Mouse (Mus musculus): Measurements from ENCODE around the gene Zbtb40. TPM values are rescaled to one million over a fixed set of nuclear protein-coding genes. Genes with fewer than 3 reads are reported as not detected.

The Zbtb40 gene
- polyA plus RNA-seq, 1 experiment from 2014 or later: 5.1 TPM

- DNase-seq (ENCODE audit: low spot score) (no peak), ATAC-seq (ENCODE audit: insufficient number of reproducible peaks, low FRiP score, low TSS enrichment, low read depth) (no peak)
- Histone ChIP-seq H3K9me3 (ENCODE audit: control insufficient read depth, low read length) (no peaks in the 10 kb centered on the region), H3K36me3 (ENCODE audit: control insufficient read depth, insufficient read depth, low read length) (no peaks in the 10 kb centered on the region), H3K9ac (ENCODE audit: low read length) (no peak overlapping the region), H3K27ac (replicated peaks; ENCODE audit: low read depth, low read length) (no peak overlapping the region), H3K27me3 (ENCODE audit: control insufficient read depth, insufficient read depth, low read length) (peaks cover 46% of the 10 kb centered on the region), H3K4me3 (ENCODE audit: low read depth, low read length) (no peak overlapping the region), H3K4me1 (ENCODE audit: control insufficient read depth, insufficient read depth, low read length) (peaks cover 11% of the 10 kb centered on the region), H3K4me2 (ENCODE audit: low read depth, severe bottlenecking) (no peak overlapping the region)
- 72% methylated on average over 6 of the region's 6 CpGs for WGBS
These were observed 94.0 kb downstream of the Zbtb40 start for GRCm38 (mm10) chr4:136954562-136954961.

- peaks cover 4% of the 10 kb centered on the region; the same call in 1 of the 2 replicates for H3K27me3 ChIP-seq (ENCODE audit: control insufficient read depth, insufficient read depth, low read length)
These were observed 99.2 kb downstream of the Zbtb40 start for GRCm38 (mm10) chr4:136949266-136949989.

GRCm38 (mm10) chr4:136945397-136945796 is 103.2 kb downstream of the Zbtb40 start:
- Histone ChIP-seq H3K4me2 (ENCODE audit: low read depth, severe bottlenecking) (no peak overlapping the region), H3K36me3 (ENCODE audit: control insufficient read depth, insufficient read depth, low read length) (no peaks in the 10 kb centered on the region), H3K27me3 (ENCODE audit: control insufficient read depth, insufficient read depth, low read length) (no peaks in the 10 kb centered on the region), H3K4me3 (ENCODE audit: low read depth, low read length) (no peak overlapping the region), H3K9me3 (ENCODE audit: control insufficient read depth, low read length) (no peaks in the 10 kb centered on the region), H3K4me1 (ENCODE audit: control insufficient read depth, insufficient read depth, low read length) (peaks cover 20% of the 10 kb centered on the region), H3K9ac (ENCODE audit: low read length) (no peak overlapping the region), H3K27ac (replicated peaks; ENCODE audit: low read depth, low read length) (no peak overlapping the region)
- no peak for ATAC-seq (ENCODE audit: insufficient number of reproducible peaks, low FRiP score, low TSS enrichment, low read depth)
- no peak for DNase-seq (ENCODE audit: low spot score)
- WGBS: 59% methylated on average over 17 of the region's 17 CpGs

More at GRCm38 (mm10) chr4:136949266-136949989, 99.2 kb downstream of the Zbtb40 start:
- Histone ChIP-seq H3K4me2 (ENCODE audit: low read depth, severe bottlenecking) (no peak overlapping the region), H3K4me1 (ENCODE audit: control insufficient read depth, insufficient read depth, low read length) (peaks cover 12% of the 10 kb centered on the region; the same call in 1 of the 2 replicates), H3K9ac (ENCODE audit: low read length) (no peak overlapping the region), H3K27ac (replicated peaks; ENCODE audit: low read depth, low read length) (peak overlapping the region; percentile 36), H3K36me3 (ENCODE audit: control insufficient read depth, insufficient read depth, low read length) (no peaks in the 10 kb centered on the region), H3K4me3 (ENCODE audit: low read depth, low read length) (no peak overlapping the region), H3K9me3 (ENCODE audit: control insufficient read depth, low read length) (no peaks in the 10 kb centered on the region)
- 0 out of 2 replicates have a peak, but pooled peaks have one; percentile 20 for ATAC-seq (ENCODE audit: insufficient number of reproducible peaks, low FRiP score, low TSS enrichment, low read depth)
- 18% methylated on average over 10 of the region's 10 CpGs for WGBS
- peak; percentile 54 for DNase-seq (ENCODE audit: low spot score)

GRCm38 (mm10) chr4:136944558-136945350 is 103.8 kb downstream of the Zbtb40 start:
- Histone ChIP-seq H3K27me3 (ENCODE audit: control insufficient read depth, insufficient read depth, low read length) (no peaks in the 10 kb centered on the region), H3K9ac (ENCODE audit: low read length) (no peak overlapping the region), H3K4me2 (ENCODE audit: low read depth, severe bottlenecking) (no peak overlapping the region), H3K4me1 (ENCODE audit: control insufficient read depth, insufficient read depth, low read length) (peaks cover 16% of the 10 kb centered on the region), H3K36me3 (ENCODE audit: control insufficient read depth, insufficient read depth, low read length) (no peaks in the 10 kb centered on the region), H3K4me3 (ENCODE audit: low read depth, low read length) (no peak overlapping the region), H3K9me3 (ENCODE audit: control insufficient read depth, low read length) (no peaks in the 10 kb centered on the region), H3K27ac (replicated peaks; ENCODE audit: low read depth, low read length) (no peak overlapping the region)
- WGBS: 79% methylated on average over 11 of the region's 11 CpGs
- DNase-seq (ENCODE audit: low spot score): no peak
- ATAC-seq (ENCODE audit: insufficient number of reproducible peaks, low FRiP score, low TSS enrichment, low read depth): no peak

- 15% methylated on average over 13 of the region's 13 CpGs for whole genome bisulfite sequencing
- Histone ChIP-seq H3K27ac (replicated peaks; ENCODE audit: low read depth, low read length) (no peak overlapping the region), H3K4me2 (ENCODE audit: low read depth, severe bottlenecking) (no peak overlapping the region), H3K36me3 (ENCODE audit: control insufficient read depth, insufficient read depth, low read length) (no peaks in the 10 kb centered on the region), H3K4me3 (ENCODE audit: low read depth, low read length) (no peak overlapping the region), H3K9me3 (ENCODE audit: control insufficient read depth, low read length) (no peaks in the 10 kb centered on the region), H3K9ac (ENCODE audit: low read length) (no peak overlapping the region), H3K27me3 (ENCODE audit: control insufficient read depth, insufficient read depth, low read length) (no peaks in the 10 kb centered on the region), H3K4me1 (ENCODE audit: control insufficient read depth, insufficient read depth, low read length) (peaks cover 8% of the 10 kb centered on the region)
- ATAC-seq (ENCODE audit: insufficient number of reproducible peaks, low FRiP score, low TSS enrichment, low read depth) (no peak), DNase-seq (ENCODE audit: low spot score) (no peak)
These were observed 105.4 kb downstream of the Zbtb40 start for GRCm38 (mm10) chr4:136943175-136943574.

GRCm38 (mm10) chr4:136942761-136943160 is 105.8 kb downstream of the Zbtb40 start:
- DNase-seq (ENCODE audit: low spot score) (no peak), ATAC-seq (ENCODE audit: insufficient number of reproducible peaks, low FRiP score, low TSS enrichment, low read depth) (no peak)
- no peak overlapping the region for H3K27ac ChIP-seq (replicated peaks; ENCODE audit: low read depth, low read length)
- H3K27me3 ChIP-seq (ENCODE audit: control insufficient read depth, insufficient read depth, low read length): no peaks in the 10 kb centered on the region
- H3K4me1 ChIP-seq (ENCODE audit: control insufficient read depth, insufficient read depth, low read length): peaks cover 8% of the 10 kb centered on the region
- H3K9ac ChIP-seq (ENCODE audit: low read length): no peak overlapping the region
- no peak overlapping the region for H3K4me3 ChIP-seq (ENCODE audit: low read depth, low read length)
- no peaks in the 10 kb centered on the region for H3K36me3 ChIP-seq (ENCODE audit: control insufficient read depth, insufficient read depth, low read length)
- no peaks in the 10 kb centered on the region for H3K9me3 ChIP-seq (ENCODE audit: control insufficient read depth, low read length)
- WGBS: 27% methylated on average over 18 of the region's 18 CpGs
- no peak overlapping the region for H3K4me2 ChIP-seq (ENCODE audit: low read depth, severe bottlenecking)

GRCm38 (mm10) chr4:136937935-136938334 is 110.7 kb downstream of the Zbtb40 start:
- Histone ChIP-seq H3K9me3 (ENCODE audit: control insufficient read depth, low read length) (no peaks in the 10 kb centered on the region), H3K27ac (replicated peaks; ENCODE audit: low read depth, low read length) (no peak overlapping the region), H3K27me3 (ENCODE audit: control insufficient read depth, insufficient read depth, low read length) (no peaks in the 10 kb centered on the region), H3K4me3 (ENCODE audit: low read depth, low read length) (no peak overlapping the region), H3K4me1 (ENCODE audit: control insufficient read depth, insufficient read depth, low read length) (peaks cover 3% of the 10 kb centered on the region; the same call in 1 of the 2 replicates), H3K9ac (ENCODE audit: low read length) (no peak overlapping the region), H3K36me3 (ENCODE audit: control insufficient read depth, insufficient read depth, low read length) (no peaks in the 10 kb centered on the region), H3K4me2 (ENCODE audit: low read depth, severe bottlenecking) (no peak overlapping the region)
- DNase-seq (ENCODE audit: low spot score): no peak
- WGBS: 89% methylated on average over 5 of the region's 5 CpGs
- no peak for ATAC-seq (ENCODE audit: insufficient number of reproducible peaks, low FRiP score, low TSS enrichment, low read depth)

- H3K4me2 ChIP-seq (ENCODE audit: low read depth, severe bottlenecking): no peak overlapping the region
- no peak overlapping the region for H3K4me3 ChIP-seq (ENCODE audit: low read depth, low read length)
- H3K9me3 ChIP-seq (ENCODE audit: control insufficient read depth, low read length): no peaks in the 10 kb centered on the region
- DNase-seq (ENCODE audit: low spot score) (no peak), ATAC-seq (ENCODE audit: insufficient number of reproducible peaks, low FRiP score, low TSS enrichment, low read depth) (no peak)
- no peak overlapping the region for H3K27ac ChIP-seq (replicated peaks; ENCODE audit: low read depth, low read length)
- no peaks in the 10 kb centered on the region for H3K36me3 ChIP-seq (ENCODE audit: control insufficient read depth, insufficient read depth, low read length)
- no peaks in the 10 kb centered on the region for H3K27me3 ChIP-seq (ENCODE audit: control insufficient read depth, insufficient read depth, low read length)
- H3K4me1 ChIP-seq (ENCODE audit: control insufficient read depth, insufficient read depth, low read length): no peaks in the 10 kb centered on the region
- H3K9ac ChIP-seq (ENCODE audit: low read length): no peak overlapping the region
- WGBS: 70% methylated on average over 4 of the region's 4 CpGs
These were observed 111.3 kb downstream of the Zbtb40 start for GRCm38 (mm10) chr4:136937344-136937743.
